Mouse (Mus musculus): ENCODE results near the gene Tmem234. TPM values are rescaled to one million over a fixed set of nuclear protein-coding genes. Genes with fewer than 3 reads are reported as not detected.

Gene Tmem234
- total RNA-seq, 2 experiments from 2014 or later = 68.9 to 74.9 TPM

DNA sequence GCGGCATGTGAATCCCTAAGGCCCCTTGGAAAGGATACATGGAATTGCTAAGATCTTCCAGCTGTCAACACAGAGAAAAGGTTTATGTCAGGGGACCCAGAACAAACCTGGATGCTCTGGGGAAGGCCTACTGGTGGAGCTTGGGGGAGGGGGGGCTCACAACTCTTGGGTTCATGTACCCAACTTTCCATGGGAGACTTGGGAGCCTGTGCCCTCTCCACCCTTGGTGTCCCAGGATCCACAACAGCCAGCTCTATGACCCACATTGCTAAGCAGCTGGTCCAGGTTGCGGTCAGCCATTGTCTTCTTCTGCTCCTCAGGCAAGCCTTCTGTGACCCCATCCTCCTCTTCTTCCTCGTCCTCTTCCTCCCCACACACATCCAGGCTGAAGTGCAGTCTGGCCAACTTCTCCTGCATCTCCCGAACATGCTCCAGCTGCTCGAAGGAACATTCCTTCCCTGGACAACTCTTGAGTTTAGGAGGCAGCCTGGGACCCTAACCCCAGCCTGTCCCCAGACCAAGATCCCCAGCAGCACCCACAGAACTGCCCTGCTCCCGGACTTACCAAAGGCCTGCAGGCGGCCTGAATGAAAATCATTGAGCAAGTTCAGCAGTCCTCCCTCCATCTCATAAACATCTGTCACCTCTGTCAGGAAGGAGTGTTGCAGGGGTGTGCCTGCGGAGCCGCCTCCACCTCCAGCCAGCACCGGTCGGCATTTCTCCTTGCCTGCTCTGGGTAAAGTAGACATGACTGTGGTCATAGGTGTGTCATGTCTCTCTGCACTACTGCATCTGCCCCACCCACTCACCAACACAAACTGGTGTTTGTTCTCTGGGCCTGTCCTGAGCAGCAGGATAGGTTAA, 20.2 kb downstream of the Tmem234 start:
- no peak for ATAC-seq (replicated peaks; ENCODE audit: poor library complexity, severe bottlenecking)

DNA sequence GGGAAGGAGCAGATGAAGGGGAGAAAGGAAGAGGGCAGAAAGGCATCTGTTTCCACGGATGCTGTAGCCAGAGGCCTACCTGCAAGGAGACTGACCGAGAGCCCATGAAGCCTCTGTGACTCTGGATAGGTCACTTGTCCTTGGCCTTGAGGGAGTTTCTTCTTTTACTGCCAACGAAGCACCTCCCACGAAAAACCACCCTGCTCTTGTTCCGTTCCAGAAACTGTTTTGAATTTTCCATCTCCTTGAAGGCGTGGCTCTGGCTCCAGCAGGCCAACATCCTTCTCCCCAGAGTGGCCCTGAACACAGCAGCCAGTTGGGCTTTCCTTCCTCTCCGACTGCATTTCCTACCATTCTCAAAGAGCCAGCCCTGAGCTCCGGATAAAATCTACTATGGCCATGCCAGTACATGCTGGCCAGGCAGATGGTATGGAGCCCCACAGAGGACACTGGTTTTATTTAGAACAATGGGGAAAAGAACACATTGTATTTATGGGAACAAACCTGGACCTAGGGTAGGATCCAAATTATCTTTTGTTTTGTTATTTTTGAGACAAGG, 20.9 kb downstream of the Tmem234 start:
- no peak for ATAC-seq (replicated peaks; ENCODE audit: poor library complexity, severe bottlenecking)

GRCm38 (mm10) chr4:129622120-129622802, 21.8 kb downstream of the Tmem234 start:
- ATAC-seq (replicated peaks; ENCODE audit: poor library complexity, severe bottlenecking) = no peak

- no peak for ATAC-seq (replicated peaks; ENCODE audit: poor library complexity, severe bottlenecking)
These were observed 22.5 kb downstream of the Tmem234 start for GRCm38 (mm10) chr4:129622803-129623535.

DNA sequence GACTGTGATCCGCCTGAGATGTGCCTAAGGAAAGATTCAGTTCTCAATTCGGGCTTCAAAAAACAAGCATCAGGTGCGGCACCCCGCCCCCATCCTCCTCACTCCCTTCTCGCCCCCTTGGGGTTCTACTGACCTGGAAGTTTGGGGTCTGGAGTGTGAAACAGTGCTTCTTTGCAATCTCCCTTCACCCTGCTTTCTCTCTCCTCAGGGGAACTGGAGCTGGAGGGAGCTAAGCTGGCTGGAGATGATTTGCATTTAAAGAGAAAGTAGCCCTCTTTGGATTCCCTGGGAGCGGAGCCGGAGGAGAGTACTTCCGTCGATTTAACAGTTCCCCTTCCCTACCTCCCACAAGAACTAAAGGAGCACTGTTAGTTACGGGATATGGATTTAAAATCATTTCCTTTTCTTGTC, 23.2 kb downstream of the Tmem234 start, which contains the start of gene Ccdc28b:
Ccdc28b (minus strand) TSS at position 267 of the 411 bp plus-strand sequence.
- peak; percentile 4 for ATAC-seq (replicated peaks; ENCODE audit: poor library complexity, severe bottlenecking)

GRCm38 (mm10) chr4:129624281-129625028, 24.0 kb downstream of the Tmem234 start:
- peak; percentile 87 for ATAC-seq (replicated peaks; ENCODE audit: poor library complexity, severe bottlenecking)

GRCm38 (mm10) chr4:129625029-129625370, 24.5 kb downstream of the Tmem234 start:
- ATAC-seq (replicated peaks; ENCODE audit: poor library complexity, severe bottlenecking) = peak; percentile 55

DNA sequence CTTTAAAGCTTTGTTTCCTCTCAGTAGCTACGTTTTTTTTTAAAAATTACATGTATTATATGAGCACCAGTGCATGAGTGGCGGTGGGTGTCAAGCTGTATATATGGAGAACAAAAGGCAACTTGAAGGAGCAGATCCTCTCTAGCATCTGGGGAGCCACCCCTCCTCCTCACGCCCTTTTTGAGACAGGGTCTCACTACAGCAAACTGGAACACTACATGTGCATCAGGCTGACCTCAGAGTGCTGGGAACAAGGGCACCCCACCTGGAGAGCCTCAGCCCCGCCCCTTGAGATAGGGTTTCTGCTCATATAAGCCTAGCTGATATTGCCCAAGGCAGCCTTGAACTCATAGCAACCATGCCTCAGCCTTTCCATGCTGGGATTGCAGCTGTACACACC, 25.0 kb downstream of the Tmem234 start:
- no peak for ATAC-seq (replicated peaks; ENCODE audit: poor library complexity, severe bottlenecking)

DNA sequence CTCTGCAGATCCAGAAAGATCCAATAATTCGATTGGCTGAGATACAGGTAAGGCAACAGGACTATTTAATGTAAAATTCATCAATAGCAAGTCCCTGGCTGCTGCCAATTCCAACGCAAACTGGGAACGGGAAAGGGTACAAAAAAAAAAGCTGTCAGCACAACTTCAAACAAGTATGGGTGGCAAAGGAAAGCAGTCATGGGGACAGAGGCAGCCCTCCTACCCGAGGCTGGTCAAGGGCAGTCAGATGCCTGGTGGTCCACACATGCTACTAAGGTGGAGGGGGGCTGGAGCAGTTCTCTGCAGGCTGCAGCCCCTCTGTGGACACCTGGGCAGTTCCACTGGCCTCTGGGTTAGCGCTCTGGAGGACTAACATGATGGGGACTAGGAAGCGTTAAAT, 25.6 kb downstream of the Tmem234 start:
- no peak for ATAC-seq (replicated peaks; ENCODE audit: poor library complexity, severe bottlenecking)

- ATAC-seq (replicated peaks; ENCODE audit: poor library complexity, severe bottlenecking) = no peak
These were observed 30.5 kb downstream of the Tmem234 start for GRCm38 (mm10) chr4:129630944-129631343.

DNA sequence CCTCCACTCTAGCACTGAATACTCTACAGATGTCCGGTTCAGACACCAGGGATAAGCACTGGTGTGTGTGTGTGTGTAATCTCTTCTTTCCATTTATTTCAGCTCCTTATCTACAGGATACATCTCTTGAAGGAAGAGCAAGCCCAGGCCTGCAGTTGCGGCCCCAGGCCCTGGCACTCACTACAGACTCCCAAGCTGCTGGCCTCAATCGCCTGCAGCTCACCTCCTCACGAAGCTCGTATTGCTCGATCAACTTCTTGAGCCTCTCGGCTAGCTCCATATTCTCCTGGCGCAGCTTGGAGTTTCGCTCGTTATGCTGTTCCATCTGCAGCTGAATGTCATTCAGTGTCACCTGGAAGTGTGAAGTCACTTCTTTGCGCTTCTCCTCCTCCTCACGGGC, 31.4 kb downstream of the Tmem234 start:
- no peak for ATAC-seq (replicated peaks; ENCODE audit: poor library complexity, severe bottlenecking)

GRCm38 (mm10) chr4:129633852-129634251, 33.4 kb downstream of the Tmem234 start:
- ATAC-seq (replicated peaks; ENCODE audit: poor library complexity, severe bottlenecking) = no peak

GRCm38 (mm10) chr4:129639221-129639620, 38.8 kb downstream of the Tmem234 start:
- no peak for ATAC-seq (replicated peaks; ENCODE audit: poor library complexity, severe bottlenecking)

DNA sequence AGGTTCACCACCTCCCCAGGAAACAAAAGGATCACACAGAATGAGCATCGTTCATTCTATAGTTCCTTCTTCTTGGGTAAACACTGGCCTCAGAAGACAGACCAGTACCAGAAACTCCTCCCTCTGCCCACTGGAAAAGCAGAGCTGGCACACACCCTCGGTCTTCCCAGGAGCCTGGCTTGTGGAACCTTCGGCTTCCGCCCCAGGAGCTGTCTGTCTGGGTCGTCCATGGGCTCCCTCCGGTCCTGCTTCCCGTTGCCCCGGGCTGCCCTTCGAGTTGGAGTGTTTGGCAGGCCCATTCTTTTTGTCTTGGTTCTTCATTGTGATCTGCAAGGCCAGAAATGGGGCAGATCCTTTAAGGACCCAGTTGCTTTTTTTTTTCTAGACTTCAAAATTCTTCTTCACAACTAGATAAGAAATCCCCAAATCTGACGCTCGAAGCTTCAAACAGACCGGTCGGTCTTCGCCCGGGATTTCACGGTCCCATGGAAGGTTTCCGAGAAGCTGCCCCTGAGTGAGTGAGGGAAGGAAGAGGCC, 39.7 kb downstream of the Tmem234 start:
- ATAC-seq (replicated peaks; ENCODE audit: poor library complexity, severe bottlenecking) = peak; percentile 21

- peak; percentile 87 for ATAC-seq (replicated peaks; ENCODE audit: poor library complexity, severe bottlenecking)
These were observed 40.4 kb downstream of the Tmem234 start, which contains the start of gene Txlna for GRCm38 (mm10) chr4:129640638-129641467. TSS of gene Txlna (minus strand) at chr4:129641065.

DNA sequence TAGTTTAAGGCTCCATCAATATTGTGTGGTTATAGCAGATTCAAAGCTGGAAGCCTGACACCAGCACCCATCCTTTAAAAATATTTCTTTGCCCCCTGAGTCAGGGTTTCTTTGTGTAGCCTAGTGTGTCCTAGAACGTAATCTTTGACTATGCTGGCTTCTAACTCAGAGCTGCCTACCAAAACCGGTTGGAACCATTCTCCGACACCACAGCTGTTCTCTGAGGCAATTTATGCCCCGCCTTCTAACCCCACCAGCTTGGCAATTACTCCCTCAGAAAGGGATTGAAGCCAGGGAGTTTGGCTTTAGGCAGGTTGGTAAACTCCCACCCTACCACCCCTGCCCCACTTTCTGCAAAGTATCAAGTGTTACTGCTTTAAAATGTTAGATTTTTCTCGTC, 41.3 kb downstream of the Tmem234 start:
- ATAC-seq (replicated peaks; ENCODE audit: poor library complexity, severe bottlenecking) = no peak

DNA sequence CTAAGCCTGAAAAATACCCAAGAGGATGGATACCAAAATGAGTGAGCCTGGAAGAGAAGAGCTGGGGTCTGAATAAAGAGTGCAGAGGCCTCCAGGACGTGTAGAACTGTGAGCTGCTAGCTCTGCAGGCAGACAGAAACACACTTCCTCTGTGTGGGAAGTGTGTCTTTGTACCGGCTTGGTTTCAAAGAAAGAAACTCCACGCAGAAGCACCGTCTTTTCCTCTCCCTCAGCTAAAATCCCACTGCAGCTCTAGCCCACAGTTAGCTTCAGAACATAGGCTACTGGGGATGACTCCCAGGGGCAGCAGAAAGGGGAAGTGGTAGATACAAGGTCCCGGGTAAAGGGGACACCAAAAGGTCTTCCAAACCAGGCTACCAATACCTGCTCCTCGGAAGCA, 44.7 kb downstream of the Tmem234 start:
- peak; percentile 14; the same call in 1 of the 2 replicates for ATAC-seq (replicated peaks; ENCODE audit: poor library complexity, severe bottlenecking)

- ATAC-seq (replicated peaks; ENCODE audit: poor library complexity, severe bottlenecking) = no peak
These were observed 48.2 kb downstream of the Tmem234 start for GRCm38 (mm10) chr4:129648656-129649055.

GRCm38 (mm10) chr4:129650359-129650758, 49.9 kb downstream of the Tmem234 start:
- ATAC-seq (replicated peaks; ENCODE audit: poor library complexity, severe bottlenecking) = no peak

All from granulocyte monocyte progenitor cell, adult 5-6 weeks (primary cell).